Mouse (Mus musculus) stomach, embryonic 14.5 days (tissue): ENCODE results near the gene Chit1. TPM values are rescaled to one million over a fixed set of nuclear protein-coding genes. Genes with fewer than 3 reads are reported as not detected.

Experiments used
- ATAC-seq: fragments of 200-750 bp; cut with Nextera tagmentation; 2 replicates; pipeline ENCODE4 v1.8.0; 2017; ENCODE audit warnings: low read depth, moderate TSS enrichment; ENCODE audit not compliant: insufficient number of reproducible peaks, insufficient read depth, low FRiP score
- H3K27ac ChIP-seq: fragments of 300-500 bp; sonication (generic); 2 replicates; pipeline ENCODE4 v1.5.1; 2014; ENCODE audit warnings: mild to moderate bottlenecking, low read length, moderate library complexity, mixed read lengths
- H3K27me3 ChIP-seq: fragments of 300-500 bp; sonication (generic); 2 replicates; pipeline ENCODE4 v1.6.1; 2014; ENCODE audit warnings: low read length, control low read depth, mixed read lengths; ENCODE audit not compliant: control insufficient read depth, insufficient read depth
- H3K36me3 ChIP-seq: fragments of 300-500 bp; sonication (generic); 2 replicates; pipeline ENCODE4 v1.6.1; 2014; ENCODE audit warnings: mild to moderate bottlenecking, control low read depth, low read length, moderate library complexity, mixed read lengths; ENCODE audit not compliant: control insufficient read depth, insufficient read depth
- H3K4me1 ChIP-seq: fragments of 300-500 bp; sonication (generic); 2 replicates; pipeline ENCODE4 v1.6.1; 2014; ENCODE audit warnings: low read length, control low read depth, mixed read lengths; ENCODE audit not compliant: control insufficient read depth, insufficient read depth
- H3K4me2 ChIP-seq: fragments of 300-500 bp; sonication (generic); replicated peaks from 2 replicates; pipeline ENCODE4 v1.6.1; 2014; ENCODE audit warnings: low read depth, low read length, control low read depth
- H3K4me3 ChIP-seq: fragments of 300-500 bp; sonication (generic); 2 replicates; pipeline ENCODE4 v1.5.1; 2014; ENCODE audit warnings: low read depth, low read length, control low read depth
- H3K9ac ChIP-seq: fragments of 300-500 bp; sonication (generic); replicated peaks from 2 replicates; pipeline ENCODE4 v1.6.1; 2014; ENCODE audit warnings: low read depth, mild to moderate bottlenecking, control low read depth, low read length, moderate library complexity, mixed read lengths
- H3K9me3 ChIP-seq: fragments of 300-500 bp; sonication (generic); 2 replicates; pipeline ENCODE4 v1.6.1; 2016; ENCODE audit warnings: low read depth, low read length, control low read depth; ENCODE audit not compliant: control insufficient read depth
- whole genome bisulfite sequencing: fragments of 180-500 bp; shearing (Covaris S2); extraction: QIAGEN DNeasy Blood & Tissue Kit; methylation state at CpG from one replicate; pipeline ENCODE4 v1.1.7; 2014; 5-methylcytosine and 5-hydroxymethylcytosine counted together
- polyA plus RNA-seq: library from polyadenylated mRNA; unstranded; fragments of >200 nt; fragmentation: Nextera tagmentation; extraction: Ambion mirVana; gene quantifications from 2 replicates; pipeline ENCODE4 v1.2.1, GENCODE M21; 2014

Gene Chit1
- polyA plus RNA-seq, 1 experiment from 2014 or later: not detected

DNA sequence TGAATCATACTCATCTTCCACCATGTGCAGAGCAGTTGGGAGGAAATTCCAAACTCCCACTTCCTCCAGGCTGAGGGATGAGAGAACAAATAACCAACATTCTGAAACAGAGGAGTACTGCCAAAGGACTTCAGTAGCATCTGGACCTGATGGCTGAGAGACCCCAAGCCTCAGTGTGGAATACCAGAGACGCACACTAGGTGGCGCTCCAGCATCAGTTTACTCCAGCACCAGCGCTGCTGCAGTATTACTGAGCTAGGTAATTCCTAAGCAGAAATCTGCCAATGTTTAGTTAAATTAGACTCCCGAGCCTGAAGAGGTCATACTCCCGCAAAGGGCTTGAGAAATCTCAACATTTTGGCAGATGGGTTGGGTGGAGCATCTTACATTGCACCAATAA, 9.1 kb downstream of the Chit1 start:
- H3K27me3 ChIP-seq: no peaks in the 10 kb centered on the region
- ATAC-seq: peak; percentile 61; the same call in 1 of the 2 replicates
- H3K4me1 ChIP-seq: no peaks in the 10 kb centered on the region
- no peak overlapping the region for H3K4me2 ChIP-seq
- H3K9me3 ChIP-seq: no peaks in the 10 kb centered on the region
- 5% methylated on average over 5 of the region's 5 CpGs for WGBS
- no peaks in the 10 kb centered on the region for H3K36me3 ChIP-seq
- H3K9ac ChIP-seq: no peak overlapping the region
- no peak overlapping the region for H3K27ac ChIP-seq
- H3K4me3 ChIP-seq: no peak overlapping the region

GRCm38 (mm10) chr1:134122195-134122594, 11.2 kb downstream of the Chit1 start:
- no peak overlapping the region for H3K4me3 ChIP-seq
- no peaks in the 10 kb centered on the region for H3K4me1 ChIP-seq
- ATAC-seq: no peak
- H3K9ac ChIP-seq: no peak overlapping the region
- H3K36me3 ChIP-seq: no peaks in the 10 kb centered on the region
- WGBS: 62% methylated on average over 9 of the region's 9 CpGs
- H3K27me3 ChIP-seq: no peaks in the 10 kb centered on the region
- no peak overlapping the region for H3K4me2 ChIP-seq
- H3K27ac ChIP-seq: no peak overlapping the region
- H3K9me3 ChIP-seq: no peaks in the 10 kb centered on the region

- whole genome bisulfite sequencing: 57% methylated on average over 11 of the region's 11 CpGs
- Histone ChIP-seq H3K9ac (no peak overlapping the region), H3K4me1 (no peaks in the 10 kb centered on the region), H3K36me3 (no peaks in the 10 kb centered on the region), H3K4me2 (no peak overlapping the region), H3K4me3 (no peak overlapping the region), H3K27ac (no peak overlapping the region), H3K27me3 (no peaks in the 10 kb centered on the region), H3K9me3 (no peaks in the 10 kb centered on the region)
- ATAC-seq: no peak
Observed at GRCm38 (mm10) chr1:134133316-134133715, 22.3 kb downstream of the Chit1 start.

- Histone ChIP-seq H3K9me3 (no peaks in the 10 kb centered on the region), H3K4me1 (no peaks in the 10 kb centered on the region), H3K4me2 (no peak overlapping the region), H3K9ac (no peak overlapping the region), H3K36me3 (no peaks in the 10 kb centered on the region), H3K27ac (no peak overlapping the region), H3K4me3 (no peak overlapping the region), H3K27me3 (no peaks in the 10 kb centered on the region)
- 44% methylated on average over 3 of the region's 3 CpGs for WGBS
- no peak for ATAC-seq
Observed at GRCm38 (mm10) chr1:134136351-134136750, 25.3 kb downstream of the Chit1 start.

- H3K4me2 ChIP-seq: no peak overlapping the region
Observed at GRCm38 (mm10) chr1:134138424-134138823, 27.4 kb downstream of the Chit1 start.

GRCm38 (mm10) chr1:134142363-134142794, 31.3 kb downstream of the Chit1 start:
- Histone ChIP-seq H3K4me3 (no peak overlapping the region), H3K27ac (no peak overlapping the region), H3K36me3 (no peaks in the 10 kb centered on the region), H3K27me3 (no peaks in the 10 kb centered on the region), H3K9ac (no peak overlapping the region), H3K4me2 (no peak overlapping the region), H3K9me3 (no peaks in the 10 kb centered on the region), H3K4me1 (no peaks in the 10 kb centered on the region)
- WGBS: 48% methylated on average over 4 of the region's 4 CpGs
- ATAC-seq: no peak

More at GRCm38 (mm10) chr1:134138424-134138823, 27.4 kb downstream of the Chit1 start:
- 75% methylated on average over 9 of the region's 9 CpGs for WGBS
- Histone ChIP-seq H3K4me3 (no peak overlapping the region), H3K27ac (no peak overlapping the region), H3K9me3 (no peaks in the 10 kb centered on the region), H3K9ac (no peak overlapping the region), H3K36me3 (no peaks in the 10 kb centered on the region), H3K27me3 (no peaks in the 10 kb centered on the region), H3K4me1 (no peaks in the 10 kb centered on the region)
- ATAC-seq: no peak

- Histone ChIP-seq H3K4me2 (no peak overlapping the region), H3K27ac (no peak overlapping the region), H3K9ac (no peak overlapping the region), H3K27me3 (no peaks in the 10 kb centered on the region), H3K4me3 (no peak overlapping the region), H3K36me3 (no peaks in the 10 kb centered on the region), H3K9me3 (no peaks in the 10 kb centered on the region), H3K4me1 (no peaks in the 10 kb centered on the region)
- ATAC-seq: no peak
- WGBS: 87% methylated on average over 8 of the region's 8 CpGs
Observed at GRCm38 (mm10) chr1:134146066-134146465, 35.0 kb downstream of the Chit1 start.

GRCm38 (mm10) chr1:134150076-134150475, 39.0 kb downstream of the Chit1 start:
- Histone ChIP-seq H3K4me1 (no peaks in the 10 kb centered on the region), H3K27me3 (no peaks in the 10 kb centered on the region), H3K27ac (no peak overlapping the region), H3K9me3 (no peaks in the 10 kb centered on the region), H3K36me3 (no peaks in the 10 kb centered on the region), H3K4me2 (no peak overlapping the region), H3K4me3 (no peak overlapping the region), H3K9ac (no peak overlapping the region)
- WGBS: 62% methylated on average over 8 of the region's 8 CpGs
- ATAC-seq: no peak

DNA sequence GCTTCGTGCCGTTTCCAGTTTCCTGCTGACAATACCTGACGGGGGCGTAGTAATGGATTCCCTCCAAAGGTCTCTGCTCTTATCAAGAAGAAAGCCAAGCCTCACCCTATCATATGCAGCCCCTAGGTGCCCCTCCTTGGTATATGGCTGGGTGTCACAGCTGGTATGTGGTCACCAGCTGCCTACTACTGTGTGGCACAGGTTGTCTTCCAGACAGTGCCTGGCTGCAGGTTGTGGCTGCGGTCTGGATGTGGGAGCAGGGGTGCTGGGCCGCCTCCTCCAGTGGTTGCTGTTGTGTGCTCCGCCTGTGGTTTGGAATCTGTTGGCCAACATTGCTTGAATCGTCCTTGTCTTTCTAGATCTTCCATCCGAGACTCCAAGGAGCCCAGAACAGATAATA, 39.7 kb downstream of the Chit1 start:
- no peak overlapping the region for H3K9ac ChIP-seq
- no peaks in the 10 kb centered on the region for H3K9me3 ChIP-seq
- no peaks in the 10 kb centered on the region for H3K27me3 ChIP-seq
- 94% methylated on average over 9 of the region's 9 CpGs for WGBS
- no peaks in the 10 kb centered on the region for H3K4me1 ChIP-seq
- H3K27ac ChIP-seq: no peak overlapping the region
- H3K4me2 ChIP-seq: no peak overlapping the region
- ATAC-seq: no peak
- no peaks in the 10 kb centered on the region for H3K36me3 ChIP-seq
- H3K4me3 ChIP-seq: no peak overlapping the region
